Mouse (Mus musculus) adrenal gland, adult 2 months (tissue): ENCODE data around the gene 2610028H24Rik. TPM values are rescaled to one million over a fixed set of nuclear protein-coding genes. Genes with fewer than 3 reads are reported as not detected.

Source experiments
- DNase-seq: peaks from one replicate; pipeline ENCODE4 v3.0.0; 2021
- long read RNA-seq: library from polyadenylated mRNA; stranded (forward); transcript quantifications from one replicate; pipeline ENCODE4 v2.0.0, GENCODE M21; 2021
- polyA plus RNA-seq: library from polyadenylated mRNA; depleted of rRNA; stranded (reverse); fragments of >200 nt; gene quantifications from 2 replicates; pipeline ENCODE4 v1.2.3, GENCODE M21; 2012; rRNA removed
- total RNA-seq, 2 experiments: library from RNA; stranded (reverse); gene quantifications; 2 replicates each; pipeline ENCODE4 v1.2.3; 2021

2610028H24Rik gene
- total RNA-seq (not detected), polyA plus RNA-seq (not detected in 2 replicates)
- long read RNA-seq, result 0 reads

DNA sequence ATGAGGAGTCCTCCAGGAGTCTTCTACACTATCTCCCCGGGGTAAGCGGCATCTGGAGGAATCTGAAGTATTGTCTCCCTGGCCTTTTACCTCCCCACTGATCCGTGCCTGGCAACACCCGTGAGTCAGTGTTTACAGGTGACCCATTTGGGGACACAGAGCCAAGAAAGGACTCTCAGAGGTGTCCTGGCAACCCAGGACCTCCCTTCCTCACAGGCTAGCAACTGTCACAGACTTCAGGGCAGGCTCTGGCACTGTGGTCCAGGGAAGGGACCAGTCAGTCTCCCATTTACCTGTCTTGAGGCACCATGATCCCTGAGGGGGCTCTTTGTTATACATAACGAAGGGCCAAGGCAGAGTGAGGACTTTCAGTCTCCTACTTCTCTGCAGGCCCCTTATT, at the start of gene 2610028H24Rik:
Gene 2610028H24Rik (plus strand): TSS at position 231 of the 400 bp plus-strand sequence.
- no peak for DNase-seq

DNA sequence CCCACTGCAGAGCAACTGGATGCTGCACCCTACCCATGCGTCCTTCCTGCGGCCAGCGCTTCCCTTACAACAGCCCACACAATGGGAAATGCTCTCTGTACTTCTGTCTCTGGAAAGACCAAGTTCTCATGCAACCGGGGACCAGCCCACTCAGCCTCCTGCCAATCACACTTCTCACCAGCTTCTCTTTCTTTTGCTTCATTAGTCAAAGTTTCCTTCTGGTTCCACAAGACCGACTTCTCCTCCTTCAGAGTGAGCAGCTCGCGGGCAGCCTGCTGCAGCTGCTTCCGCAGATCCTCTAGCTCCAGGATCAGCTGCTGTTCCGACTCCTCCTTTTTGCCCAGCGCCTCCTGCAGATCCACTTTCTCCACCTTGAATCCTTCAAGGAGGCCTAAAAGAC, 40.4 kb upstream of the 2610028H24Rik start:
- no peak for DNase-seq

DNA sequence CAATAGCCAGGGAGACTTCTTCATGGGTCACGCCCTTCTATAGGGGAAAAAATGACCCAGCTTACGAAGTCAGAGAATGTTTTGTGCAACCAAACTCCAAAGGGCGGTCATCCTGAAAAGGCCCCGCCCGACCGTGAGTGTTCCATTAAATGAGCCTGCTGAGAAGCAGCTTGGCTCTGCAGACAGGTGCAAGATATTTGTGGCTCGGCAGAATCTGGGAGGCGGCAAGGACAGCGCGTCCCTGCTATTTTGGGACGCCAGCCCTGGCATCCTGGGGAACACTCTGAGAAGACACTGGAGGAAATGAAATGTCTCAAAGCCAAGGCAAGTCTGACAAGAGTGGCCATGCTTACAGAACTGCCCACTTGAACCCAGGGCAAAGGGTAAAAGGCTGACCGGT, 32.1 kb upstream of the 2610028H24Rik start:
- no peak for DNase-seq

DNA sequence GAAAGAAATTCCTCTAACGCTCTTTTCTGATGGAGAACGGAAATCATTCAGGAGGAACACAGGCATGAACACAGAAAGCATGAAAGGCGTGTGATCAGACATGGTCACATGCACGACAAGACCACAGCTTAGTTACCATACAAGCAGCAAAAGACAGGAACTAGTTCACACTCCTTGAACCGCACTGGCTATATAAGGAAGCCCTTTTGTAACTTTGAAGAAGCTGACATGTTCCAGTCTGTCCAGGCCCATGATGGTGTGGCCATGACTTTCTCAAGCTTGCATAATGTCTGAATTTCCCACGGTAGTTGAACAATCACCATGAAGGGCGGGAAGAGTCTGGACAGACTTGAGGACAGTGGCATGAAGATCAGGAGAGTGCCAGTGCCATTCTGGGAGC, 23.2 kb upstream of the 2610028H24Rik start:
- no peak for DNase-seq

DNA sequence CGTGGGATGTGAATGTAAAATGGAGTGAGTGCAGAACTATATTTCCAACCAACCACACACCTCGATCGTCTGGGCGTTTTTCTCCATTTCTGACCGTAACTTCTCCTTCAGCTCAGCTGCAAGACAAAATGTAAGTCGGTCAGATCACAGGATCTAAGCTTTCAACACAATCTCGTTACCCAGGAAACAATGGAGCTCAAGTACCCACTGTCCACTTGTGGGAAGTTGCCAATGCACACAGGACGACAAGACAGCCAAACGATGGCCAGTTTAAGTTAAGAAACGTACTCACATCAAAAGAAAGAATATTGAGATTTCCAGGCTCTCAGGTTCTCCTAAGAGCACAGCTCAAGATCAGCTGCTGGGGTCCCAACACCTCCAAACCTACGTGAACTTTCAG, 15.0 kb upstream of the 2610028H24Rik start:
- DNase-seq, result no peak

DNA sequence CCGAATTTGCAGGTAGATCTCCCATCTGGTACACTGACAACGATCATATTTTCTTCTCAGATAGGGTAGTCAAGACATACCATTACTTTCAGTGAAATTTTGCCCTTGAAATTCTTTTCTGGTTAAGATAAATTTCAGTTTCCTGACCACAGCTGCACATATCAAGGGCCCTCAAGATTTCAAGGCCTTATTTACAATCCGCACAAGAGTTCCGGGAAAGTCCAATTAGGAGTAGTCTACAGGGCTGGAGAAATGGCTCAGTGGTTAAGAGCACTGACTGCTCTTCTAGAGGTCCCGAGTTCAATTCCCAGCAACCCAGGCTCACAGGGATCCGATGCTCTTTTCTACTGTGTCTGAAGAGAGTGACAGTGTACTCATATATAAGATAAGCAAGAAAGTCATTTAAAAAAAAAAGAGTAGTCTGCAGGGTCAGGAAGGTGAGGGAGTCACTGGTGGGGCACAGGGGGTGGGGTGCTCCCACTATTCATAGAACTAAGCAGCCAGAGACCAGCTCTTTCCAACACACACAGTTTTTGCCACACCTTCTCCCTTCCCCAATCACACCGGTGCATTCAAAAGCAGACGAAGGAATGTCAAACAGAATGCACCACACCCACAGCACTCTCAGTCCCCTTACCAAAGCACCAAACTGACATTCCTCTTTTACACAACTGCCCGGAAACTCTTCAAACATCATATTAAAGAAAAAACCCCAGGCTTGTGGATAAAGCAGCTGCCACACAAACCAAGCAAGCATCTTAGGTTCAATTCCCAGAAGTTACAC, 9.6 kb upstream of the 2610028H24Rik start:
- DNase-seq, result no peak

DNA sequence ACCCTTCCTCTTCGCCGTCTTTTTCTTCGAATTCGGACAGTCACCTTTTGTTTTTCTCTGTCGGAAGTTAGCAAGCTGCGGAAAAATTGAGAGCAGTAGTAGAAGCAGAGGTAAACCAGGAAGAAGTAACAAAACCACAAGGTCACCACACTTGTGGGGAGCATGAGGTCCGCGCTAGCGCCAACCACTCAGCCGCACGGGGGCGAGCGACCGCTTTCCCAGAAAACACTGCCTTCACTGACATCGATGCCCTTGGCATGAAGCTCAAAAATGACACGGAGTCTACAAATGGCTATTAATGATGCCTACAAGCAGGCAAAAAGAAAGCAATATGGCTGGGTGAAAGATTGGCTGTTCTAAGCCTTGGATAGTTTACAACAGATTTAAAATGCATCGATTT, 8.6 kb upstream of the 2610028H24Rik start, which contains the start of gene AC141477.1:
Gene AC141477.1 (minus strand): TSS at position 164 of the 400 bp plus-strand sequence.
- no peak for DNase-seq

DNA sequence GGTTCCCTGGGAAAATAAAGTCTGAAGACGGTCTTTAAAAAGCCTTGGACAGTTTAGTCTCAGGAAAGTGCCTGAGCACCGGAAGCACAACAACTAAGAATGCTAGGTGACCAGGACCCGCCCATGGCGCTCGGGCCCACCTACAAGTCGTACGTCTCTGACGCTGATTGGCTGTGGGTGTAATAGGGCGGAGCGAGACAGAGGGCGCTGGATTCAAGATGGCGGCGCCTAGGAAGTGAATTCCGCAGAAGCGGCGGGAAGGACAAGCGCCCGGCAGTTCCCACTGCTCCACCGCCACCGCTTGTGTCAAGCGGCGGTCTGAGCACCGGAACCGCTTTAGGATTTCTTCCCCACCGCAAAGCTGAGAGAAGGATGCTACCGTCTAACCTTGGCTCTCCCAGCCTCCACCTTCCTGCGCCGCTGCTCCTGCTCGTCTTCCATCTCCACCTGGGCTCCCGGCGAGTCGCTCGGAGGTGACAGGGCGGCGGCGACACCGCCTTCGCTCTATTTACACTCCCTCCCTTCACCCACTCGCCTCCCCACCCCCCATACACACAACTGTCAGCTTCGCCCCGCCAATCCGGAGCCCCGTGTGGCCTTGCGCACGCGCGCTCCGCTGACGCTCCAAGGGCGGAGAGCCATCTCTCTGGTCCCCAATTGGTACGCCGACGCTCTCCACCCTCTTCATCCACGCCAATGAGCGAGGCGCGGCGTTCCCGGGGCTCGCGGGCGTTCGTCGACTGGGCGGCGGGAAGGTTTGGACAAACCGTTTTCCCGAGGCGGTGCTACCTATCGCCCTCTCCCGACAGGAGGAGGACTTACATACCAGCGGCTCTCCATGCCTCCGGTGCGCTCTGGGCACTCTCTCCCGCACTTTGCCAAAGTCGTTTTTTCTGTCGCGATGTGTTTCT, 6.4 kb upstream of the 2610028H24Rik start, which contains the start of gene Pcnt:
Gene Pcnt (minus strand): TSS at position 609 of the 911 bp plus-strand sequence.
- DNase-seq, result peak; percentile 99

DNA sequence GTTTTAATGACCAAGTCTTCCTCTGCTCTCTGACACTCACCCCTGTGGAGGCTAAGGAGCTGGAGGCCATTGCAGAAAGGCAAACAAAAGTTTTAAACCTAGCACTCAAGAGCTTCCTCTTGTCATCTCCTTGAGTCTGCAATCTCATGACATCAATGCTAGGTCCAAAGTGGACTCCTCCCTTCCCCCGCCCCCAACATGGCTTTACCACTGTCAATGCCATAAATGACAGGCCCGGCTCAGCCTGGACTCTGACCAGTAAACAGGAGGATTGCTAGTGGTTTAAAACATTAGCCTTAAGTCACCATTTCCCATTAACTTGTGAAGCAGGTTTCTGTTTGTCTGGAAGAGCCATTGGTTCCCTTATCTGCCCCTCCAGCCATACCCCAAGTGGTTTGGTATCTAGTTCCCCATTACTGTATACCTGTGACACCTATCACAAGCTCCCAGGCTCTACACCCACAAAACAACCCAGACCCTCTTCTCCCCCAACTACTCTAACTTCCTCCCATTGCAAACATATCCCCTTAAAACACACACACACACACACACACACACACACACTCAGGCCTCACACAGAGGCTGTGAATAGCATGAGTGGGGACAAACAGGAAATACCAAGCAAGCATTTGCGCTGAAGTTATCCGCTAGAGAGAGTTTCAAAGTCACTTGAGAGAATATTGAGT, 2.7 kb upstream of the 2610028H24Rik start:
- no peak for DNase-seq

DNA sequence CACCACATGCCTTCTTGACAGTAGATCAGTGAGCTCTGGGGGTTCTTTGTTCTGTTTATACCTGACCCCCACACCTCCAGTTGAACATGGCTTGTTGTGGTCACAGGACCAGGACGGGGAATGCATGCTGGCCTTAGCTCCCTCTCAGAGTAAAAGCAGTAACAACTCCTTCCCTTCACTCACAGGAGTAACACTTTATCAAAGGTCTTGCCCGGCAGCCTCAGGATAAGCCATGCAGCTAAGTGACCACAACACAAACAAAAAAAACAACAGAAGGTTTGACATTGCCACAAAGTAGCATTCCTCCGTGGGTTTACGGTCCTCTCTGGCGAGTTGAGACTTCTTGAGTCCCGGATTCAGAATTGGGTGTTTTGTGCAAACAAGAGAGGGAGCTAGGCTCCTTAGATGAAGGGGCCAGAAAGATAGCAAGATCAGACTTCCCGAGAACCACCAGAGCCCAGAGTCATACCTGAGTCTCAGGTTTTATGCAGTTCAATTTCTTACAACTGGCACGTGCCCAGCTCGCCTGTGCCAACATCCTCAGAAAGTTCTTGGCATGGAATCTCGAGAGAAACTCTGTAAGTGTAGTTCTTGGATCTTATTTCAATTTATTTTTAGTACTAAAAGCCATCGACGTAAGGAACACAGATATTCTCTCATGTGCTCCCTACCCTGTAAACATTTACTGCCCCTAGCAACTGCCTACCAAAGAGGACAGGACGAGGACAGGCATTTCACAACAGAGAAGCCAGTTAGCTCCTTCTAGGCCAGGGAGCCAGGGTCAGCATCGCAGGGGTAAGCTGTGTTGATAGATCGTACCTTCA, 1.3 kb upstream of the 2610028H24Rik start:
- DNase-seq, result no peak

DNA sequence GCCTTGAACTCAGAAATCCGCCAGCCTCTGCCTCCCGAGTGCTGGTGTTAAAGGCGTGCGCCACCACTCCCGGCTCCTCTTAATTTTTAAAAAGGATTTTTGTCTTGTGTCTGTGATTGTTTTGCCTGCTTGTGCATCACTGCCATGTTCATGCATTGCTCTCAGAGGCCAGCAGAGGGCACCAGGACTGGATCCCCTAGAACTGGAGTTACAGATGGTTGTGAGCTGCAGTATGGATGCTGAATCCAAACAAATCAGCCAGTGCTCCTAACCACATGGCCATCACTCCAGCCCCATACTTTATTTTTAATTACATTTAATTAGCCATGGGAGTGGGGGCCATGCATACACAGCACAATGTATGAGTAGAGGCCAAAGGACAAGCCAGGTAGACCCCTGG, 6.4 kb downstream of the 2610028H24Rik start:
- peak; percentile 25 for DNase-seq

DNA sequence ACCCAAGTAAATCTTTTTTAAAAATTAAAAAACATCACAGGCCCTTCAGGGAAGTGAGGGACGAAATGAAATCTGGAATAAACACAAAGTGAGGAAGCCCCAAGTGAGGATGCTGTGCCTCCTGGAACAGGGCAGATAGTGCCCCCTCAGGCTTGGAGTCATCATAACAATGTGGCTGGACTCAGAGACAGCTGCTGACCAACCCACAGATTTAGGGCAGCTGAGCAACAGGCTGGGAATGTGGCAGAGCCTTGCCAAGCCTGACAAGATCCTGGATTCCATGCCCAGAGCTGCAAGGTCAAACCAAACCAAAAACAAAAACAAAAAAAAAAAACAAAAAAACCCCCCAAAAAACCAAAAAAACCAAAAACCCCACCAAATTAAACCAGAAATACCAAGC, 12.4 kb downstream of the 2610028H24Rik start:
- DNase-seq, result peak; percentile 51

DNA sequence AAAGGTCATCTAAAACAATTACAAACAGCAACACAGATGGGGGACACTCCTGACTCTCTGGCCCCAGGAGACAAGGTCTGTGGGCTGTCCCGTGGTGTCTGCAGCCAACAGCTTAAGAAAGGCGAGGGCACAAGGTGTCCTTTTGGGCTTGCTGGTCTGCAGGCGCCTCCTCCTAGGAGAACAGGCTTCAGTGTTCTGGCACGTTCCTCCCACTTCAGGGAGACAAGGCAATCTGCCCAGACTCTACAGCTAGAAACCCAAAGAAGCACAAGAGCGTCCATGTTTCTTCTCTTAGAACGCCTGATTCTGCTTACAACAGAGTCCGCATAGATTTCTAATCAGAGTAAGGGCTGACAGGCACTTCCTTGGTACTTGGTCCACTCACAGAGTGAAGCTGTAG, 13.4 kb downstream of the 2610028H24Rik start:
- DNase-seq, result no peak

DNA sequence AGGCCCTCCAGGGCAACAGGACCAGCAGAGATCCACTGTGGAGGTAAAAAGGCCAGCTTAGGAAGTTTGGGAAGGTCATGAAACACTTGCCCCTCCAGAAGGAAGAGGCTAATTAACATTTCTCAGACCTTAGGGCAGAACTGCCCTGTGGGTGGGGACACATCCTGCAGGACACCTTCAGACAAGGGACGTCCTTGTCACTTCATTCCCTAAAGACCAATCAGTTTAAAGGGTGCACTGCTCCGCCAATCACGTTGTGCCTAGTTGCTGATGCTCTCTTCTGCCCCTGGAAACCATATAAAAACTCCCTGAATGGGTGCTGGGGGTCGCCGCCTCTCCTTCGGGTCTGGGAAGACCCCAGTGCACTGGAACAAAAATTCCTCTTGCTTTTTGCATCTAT, 13.8 kb downstream of the 2610028H24Rik start:
- DNase-seq, result no peak

DNA sequence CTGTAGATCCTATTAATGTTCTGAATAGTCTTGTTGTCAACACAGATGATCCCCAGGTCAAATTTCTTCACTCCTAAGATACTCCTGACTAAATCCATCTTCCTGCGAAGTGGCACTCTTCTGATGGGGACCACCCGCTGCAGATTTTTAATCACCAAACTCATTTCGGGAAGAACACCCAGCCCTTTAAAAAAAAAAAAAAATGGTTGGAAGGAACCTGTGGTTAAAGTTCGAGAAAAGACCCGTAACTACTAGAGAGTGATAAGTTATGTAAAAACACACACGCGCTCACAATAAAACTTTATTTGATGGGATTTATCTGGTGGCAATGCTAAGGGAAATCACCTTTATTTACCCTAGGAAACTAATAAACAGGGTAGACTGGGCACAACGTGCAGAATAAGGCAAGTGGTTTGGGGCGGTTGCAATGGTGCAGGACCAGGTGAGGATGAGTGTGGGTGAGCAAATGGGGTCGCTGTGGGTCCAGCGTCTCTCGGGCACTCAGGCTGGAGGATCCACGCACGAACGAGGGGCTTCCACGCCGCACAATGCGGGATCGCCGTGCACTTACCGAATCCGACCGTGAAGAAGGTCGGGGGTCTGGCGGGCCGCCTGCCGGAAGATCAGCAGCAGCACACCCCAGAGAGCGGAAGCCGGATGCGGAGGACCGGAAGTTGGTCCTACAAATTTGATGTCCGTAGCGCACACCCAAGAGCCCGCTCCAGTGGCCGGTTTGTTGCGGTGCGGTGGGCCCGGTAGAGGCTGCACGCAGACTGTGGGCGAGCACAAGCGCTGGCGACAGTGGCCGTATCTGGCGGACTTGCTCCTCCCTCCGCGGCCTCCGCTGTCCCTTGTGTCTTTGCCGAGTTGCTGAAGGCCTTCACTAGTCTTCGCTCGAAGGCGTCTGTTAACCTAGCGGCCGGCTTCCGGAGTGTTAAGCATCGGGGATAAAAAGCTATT, 19.6 kb downstream of the 2610028H24Rik start, which contains the start of the genes Mcm3ap and Ybey:
Gene Mcm3ap (plus strand): TSS at position 725 of the 960 bp plus-strand sequence.
Gene Ybey (minus strand): TSS at position 912 of the 960 bp plus-strand sequence.
- peak; percentile 91 for DNase-seq

DNA sequence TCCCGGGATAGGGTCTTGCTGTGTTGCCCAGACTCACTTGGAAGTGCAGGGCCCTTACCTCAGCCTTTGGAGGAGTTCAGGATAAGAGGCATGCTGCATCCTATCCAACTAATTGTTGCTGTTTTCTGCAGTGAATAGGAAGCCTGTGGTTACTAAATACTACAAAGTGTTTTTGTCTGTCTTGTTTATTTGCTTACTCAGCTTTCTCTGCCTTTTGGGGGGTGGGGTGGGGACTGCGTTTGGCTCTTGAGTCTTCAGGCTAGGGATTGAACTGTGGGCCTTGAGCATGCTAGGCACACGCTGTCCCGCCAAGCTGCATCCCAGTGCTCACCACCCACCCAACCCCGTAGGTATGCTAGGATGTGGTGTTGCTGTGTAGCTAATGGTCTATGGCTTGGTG, 24.9 kb downstream of the 2610028H24Rik start:
- DNase-seq, result no peak

DNA sequence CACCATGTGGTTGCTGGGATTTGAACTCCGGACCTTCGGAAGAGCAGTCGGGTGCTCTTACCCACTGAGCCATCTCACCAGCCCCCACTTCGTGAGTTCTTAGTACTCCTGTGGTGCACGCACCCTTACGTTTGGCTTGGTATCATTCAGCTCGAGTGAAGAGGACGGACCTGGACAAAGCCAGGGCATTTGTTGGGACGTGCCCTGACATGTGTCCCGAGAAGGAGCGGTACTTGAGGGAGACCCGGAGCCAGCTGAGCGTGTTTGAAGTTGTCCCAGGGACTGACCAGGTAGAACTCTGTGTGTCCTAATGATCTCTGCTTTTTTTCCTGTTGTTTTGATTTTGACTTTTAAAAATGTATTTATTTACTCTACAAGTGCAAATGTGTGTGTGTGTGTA, 32.0 kb downstream of the 2610028H24Rik start:
- no peak for DNase-seq

DNA sequence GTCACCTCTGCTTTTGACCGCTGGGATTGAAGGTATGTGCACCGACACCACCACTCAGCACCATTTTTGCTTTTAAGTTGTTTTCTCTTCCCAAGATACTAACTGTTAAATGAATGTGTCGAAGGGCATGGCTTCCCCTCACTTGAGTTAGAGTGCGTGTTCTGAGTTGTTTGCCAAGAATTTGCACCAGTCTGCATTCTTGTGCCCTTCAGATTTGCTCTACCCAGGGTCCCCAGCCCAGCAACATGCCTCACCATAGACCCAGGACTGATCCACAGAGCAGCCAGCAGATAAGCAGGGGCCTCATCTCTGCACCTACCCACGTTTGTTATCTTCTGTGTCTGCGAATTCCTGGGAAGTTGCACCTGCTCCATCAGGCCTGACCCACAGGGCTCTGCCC, 32.6 kb downstream of the 2610028H24Rik start:
- DNase-seq, result no peak

DNA sequence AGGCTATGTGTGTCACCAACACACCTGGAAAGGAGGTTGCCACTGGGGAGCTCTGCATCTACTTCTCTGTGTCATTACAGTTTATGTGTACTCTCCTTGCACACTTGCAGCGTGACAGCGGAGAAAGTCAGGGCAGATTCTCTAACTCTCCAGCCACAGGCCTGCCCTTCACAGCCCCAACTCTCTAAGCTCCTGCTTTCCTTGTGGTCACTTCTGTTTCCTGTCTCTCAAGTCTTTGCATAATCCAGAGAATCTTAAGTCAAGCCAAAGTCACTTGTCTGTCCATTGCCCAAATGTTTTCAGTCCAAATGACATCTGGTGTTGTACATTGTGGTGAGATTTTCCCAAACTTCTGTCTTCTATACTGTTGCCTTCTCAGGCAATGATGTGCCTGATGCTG, 37.4 kb downstream of the 2610028H24Rik start:
- no peak for DNase-seq

DNA sequence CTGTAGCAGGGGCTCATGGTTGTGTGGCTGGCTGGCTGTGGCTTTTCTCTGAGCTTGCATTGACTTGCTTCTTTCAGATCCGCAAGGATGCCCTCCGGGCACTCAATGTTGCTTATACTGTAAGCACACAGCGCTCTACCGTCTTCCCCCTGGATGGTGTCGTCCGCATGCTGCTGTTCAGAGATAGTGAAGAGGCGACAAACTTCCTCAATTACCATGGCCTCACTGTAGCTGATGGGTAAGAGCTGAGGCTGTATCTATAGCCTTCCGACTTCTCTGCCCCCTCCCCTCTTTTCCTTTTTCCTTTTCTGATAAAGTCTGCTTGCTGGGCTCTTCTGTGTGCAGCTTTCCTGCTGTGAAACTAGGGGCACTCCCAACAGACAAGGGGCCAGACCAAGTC, 39.4 kb downstream of the 2610028H24Rik start:
- DNase-seq, result no peak
